Mouse (Mus musculus) ES-Bruce4 (cell line): ENCODE results near the gene Helb.

Experiments
- CTCF ChIP-seq: IDR thresholded peaks from one replicate; pipeline ENCODE4 v1.8.1; 2011; ENCODE audit warnings: low read depth, low read length
- EP300 ChIP-seq: IDR thresholded peaks from 2 replicates; pipeline ENCODE4 v1.6.1; 2011; ENCODE audit warnings: low read depth, low read length; ENCODE audit not compliant: insufficient read depth

- TF ChIP-seq CTCF: no peak
- no peak for TF ChIP-seq EP300
Observed at GRCm38 (mm10) chr10:120035824-120036223, 77.0 kb downstream of the Helb start.
